Mouse (Mus musculus): ENCODE data around the gene Psmd3.
"Not testable (repeated sequence)": the region's sequence is repeated elsewhere in the genome, so short reads cannot be mapped to it uniquely, and the experiment has no call there.

Gene Psmd3

DNA sequence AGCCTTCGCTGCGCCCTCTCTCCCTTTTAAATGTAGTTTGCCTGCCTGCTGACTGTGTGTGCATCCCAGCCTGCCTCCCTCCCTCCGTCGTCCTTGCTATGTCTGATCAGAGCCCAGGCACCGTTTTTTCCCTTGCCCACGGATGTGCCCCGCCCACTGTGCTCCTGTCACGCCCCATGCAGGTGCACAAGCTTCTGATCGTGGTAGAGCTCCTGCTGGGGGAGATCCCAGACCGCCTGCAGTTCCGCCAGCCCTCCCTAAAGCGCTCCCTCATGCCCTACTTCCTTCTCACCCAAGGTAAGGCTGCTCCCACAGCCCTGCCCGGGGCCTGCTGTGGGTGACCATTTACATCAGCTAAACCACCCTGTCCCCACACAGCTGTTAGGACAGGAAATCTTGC, 10.8 kb downstream of the Psmd3 start:
- DNase-seq = peak; percentile 92

GRCm38 (mm10) chr11:98693746-98694145, 11.4 kb downstream of the Psmd3 start:
- DNase-seq = peak; percentile 90

GRCm38 (mm10) chr11:98694301-98694700, 11.9 kb downstream of the Psmd3 start:
- peak; percentile 83 for DNase-seq

DNA sequence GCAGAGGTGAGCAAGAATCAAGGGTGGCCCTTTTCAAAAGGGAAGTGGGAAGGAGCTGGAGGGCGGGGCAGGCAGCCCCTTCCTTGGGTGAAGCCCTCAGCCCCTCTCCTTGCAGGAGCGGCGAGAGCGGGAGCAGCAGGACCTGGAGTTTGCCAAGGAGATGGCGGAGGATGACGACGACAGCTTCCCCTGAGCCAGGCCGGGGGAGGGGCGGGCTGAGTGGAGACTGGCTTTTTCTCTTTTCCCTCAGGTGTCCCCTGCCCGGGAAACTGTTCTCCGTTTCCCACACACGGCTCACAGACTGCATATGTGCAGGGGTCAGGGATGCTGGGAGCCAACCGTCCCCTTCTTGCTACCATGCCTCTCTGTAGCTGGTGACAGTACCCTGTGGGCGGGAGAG, 13.1 kb downstream of the Psmd3 start:
- no peak for DNase-seq

- DNase-seq = no peak
Measured at GRCm38 (mm10) chr11:98696454-98697216, 14.3 kb downstream of the Psmd3 start.

DNA sequence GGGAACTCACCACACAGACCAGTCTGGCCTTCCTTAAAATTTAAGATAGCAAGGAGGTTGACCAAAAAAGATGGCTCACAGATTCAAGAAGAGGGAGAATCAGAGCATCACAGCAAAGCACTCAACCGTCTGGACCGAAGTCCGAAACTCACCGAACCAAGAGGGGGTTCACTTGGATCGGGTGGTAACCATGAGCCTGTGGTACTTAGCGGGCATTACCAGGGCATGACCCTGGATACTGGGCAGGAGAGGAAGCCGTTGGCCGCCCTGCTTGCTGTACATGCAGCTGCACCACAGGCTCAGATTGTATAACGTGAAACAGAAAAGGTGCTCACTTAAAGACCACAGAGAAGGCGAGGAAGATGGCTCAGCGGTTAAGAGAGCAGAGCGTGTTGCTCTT, 14.9 kb downstream of the Psmd3 start:
- DNase-seq = peak; percentile 84

- DNase-seq = peak; percentile 92
Measured at GRCm38 (mm10) chr11:98698849-98699640, 16.7 kb downstream of the Psmd3 start.

DNA sequence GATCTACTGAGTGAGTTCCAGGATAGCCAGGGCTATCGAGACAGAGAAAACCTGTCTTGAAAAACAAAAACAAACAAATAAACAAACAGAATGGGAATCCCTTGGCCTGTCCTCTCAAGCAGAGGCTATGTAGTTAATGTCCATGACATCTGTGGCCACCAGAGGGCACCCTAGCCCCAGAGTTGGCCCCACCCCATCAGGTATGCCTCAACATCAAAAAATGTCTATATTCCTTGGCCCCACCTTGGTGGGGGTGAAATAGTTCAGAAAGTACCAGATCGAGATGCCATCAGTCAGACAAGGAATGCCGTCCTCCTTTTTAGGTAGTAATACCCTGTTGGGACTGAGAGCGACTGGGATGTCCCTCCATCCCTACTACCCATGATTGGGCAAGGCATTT, 17.6 kb downstream of the Psmd3 start:
- peak; percentile 97 for DNase-seq

DNA sequence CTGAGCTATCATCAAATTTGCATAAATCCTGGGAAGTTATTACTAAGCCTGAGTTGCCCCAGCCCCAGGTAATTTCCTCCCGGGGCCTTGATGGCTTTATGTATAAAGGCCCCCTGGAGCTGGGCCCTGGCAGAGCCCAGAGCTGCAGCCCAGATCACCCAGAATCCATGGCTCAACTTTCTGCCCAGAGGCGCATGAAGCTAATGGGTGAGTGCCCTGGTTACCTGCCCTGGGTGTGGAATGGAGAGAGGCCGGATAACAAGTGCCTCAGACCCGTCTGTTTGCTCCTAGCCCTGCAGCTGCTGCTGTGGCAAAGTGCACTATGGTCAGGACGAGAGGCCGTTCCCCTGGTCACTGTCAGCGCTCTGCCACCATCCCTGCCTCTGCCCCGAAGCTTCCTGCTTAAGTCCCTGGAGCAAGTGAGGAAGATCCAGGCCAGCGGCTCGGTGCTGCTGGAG, 18.9 kb downstream of the Psmd3 start, which contains the start of gene Csf3:
TSS of gene Csf3 (plus strand) at position 51 of the 458 bp plus-strand sequence.
- DNase-seq = peak; percentile 91

DNA sequence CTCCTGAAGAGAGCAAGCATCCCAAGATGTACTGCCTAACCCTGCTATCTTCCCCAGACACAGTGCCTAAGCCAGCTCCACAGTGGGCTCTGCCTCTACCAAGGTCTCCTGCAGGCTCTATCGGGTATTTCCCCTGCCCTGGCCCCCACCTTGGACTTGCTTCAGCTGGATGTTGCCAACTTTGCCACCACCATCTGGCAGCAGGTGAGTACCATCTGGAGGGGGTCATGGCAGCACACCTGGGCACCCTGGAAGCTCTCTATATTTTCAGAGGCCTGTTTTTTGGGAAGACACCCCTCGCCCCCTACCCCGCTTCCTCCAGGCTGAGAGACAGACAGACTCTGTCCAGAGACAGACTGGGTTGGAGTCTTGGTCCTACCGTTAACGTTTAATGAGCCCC, 20.0 kb downstream of the Psmd3 start:
- DNase-seq = peak; percentile 84

- DNase-seq = no peak
Measured at GRCm38 (mm10) chr11:98705021-98705420, 22.7 kb downstream of the Psmd3 start.

- peak; percentile 98 for DNase-seq
Measured at GRCm38 (mm10) chr11:98707401-98708281, 25.3 kb downstream of the Psmd3 start.

- DNase-seq = peak; percentile 98
Measured at GRCm38 (mm10) chr11:98708282-98708956, 26.1 kb downstream of the Psmd3 start.

- peak; percentile 97 for DNase-seq
Measured at GRCm38 (mm10) chr11:98709001-98709741, 26.8 kb downstream of the Psmd3 start.

DNA sequence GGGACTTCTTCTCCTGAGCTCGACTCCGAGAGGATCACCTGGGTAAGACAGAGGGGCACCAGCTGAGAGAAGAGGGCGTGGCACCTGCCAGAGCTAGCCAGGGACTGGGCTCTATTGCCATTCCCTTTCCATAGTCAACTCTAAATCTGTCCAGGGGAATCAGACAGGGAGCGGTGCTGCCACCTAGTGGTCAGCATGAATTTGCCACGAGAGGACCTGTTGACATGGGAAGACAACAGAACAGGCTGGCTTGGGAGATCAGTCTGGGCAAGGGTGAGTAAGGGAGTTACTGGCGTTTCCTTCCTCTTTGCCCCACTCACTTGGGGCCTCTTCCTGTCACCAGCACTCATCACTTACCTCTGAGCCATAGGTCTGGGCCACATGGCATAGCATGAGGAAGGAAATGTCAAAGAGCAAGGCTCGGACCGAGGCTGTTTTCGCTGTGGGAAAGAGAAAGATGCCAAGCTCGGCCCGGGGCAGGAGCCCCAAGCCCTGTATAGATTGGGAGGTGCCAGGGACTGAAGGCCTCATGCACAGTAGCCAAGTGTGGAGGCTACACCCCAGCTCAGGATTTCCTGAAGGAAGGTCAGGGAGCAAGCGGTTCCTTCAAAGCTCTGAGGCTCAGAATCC, 28.2 kb downstream of the Psmd3 start:
- peak; percentile 98 for DNase-seq

GRCm38 (mm10) chr11:98711046-98711434, 28.7 kb downstream of the Psmd3 start:
- peak; percentile 93 for DNase-seq

- not testable (repeated sequence) for DNase-seq
Measured at GRCm38 (mm10) chr11:98712009-98712408, 29.7 kb downstream of the Psmd3 start.

GRCm38 (mm10) chr11:98713703-98714102, 31.3 kb downstream of the Psmd3 start:
- DNase-seq = no peak

DNA sequence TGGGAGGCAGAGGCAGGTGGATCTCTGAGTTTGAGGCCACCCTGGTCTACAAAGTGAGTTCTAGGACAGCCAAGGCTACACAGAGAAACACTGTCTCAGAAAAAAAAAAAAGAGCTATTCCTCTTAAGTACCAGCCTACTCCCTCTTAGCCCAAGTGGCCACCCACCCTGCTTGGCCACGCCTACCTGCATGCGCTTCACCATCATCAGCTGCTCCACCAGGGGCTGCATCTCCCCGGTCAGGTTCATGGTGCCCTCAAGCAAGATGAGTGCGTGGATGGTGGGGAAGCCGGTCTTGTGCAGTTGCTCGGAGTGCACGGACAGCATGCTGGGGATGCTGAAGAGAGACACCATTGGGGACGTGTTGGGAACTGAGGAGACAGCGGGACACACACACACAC, 33.6 kb downstream of the Psmd3 start:
- DNase-seq = no peak

DNA sequence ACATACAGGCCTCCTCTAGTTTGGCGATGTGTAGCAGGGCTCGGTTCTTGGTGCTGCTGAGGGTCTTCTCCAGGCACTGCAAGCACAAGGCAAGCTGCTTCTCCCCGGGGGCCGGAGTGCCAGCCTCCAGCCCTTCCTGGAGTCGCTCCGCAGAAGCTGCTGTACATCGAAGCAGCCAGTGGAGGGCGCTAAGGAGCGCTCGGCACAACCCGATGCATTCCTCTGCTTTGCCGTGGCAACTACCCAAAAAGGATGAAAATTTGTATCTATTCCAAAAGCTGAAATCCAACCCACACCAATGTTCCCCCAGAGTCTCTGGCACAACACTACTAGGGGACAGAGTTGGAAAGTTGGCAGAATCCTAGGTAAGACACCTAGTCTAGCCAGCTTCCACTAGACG, 35.5 kb downstream of the Psmd3 start:
- DNase-seq = peak; percentile 96

DNA sequence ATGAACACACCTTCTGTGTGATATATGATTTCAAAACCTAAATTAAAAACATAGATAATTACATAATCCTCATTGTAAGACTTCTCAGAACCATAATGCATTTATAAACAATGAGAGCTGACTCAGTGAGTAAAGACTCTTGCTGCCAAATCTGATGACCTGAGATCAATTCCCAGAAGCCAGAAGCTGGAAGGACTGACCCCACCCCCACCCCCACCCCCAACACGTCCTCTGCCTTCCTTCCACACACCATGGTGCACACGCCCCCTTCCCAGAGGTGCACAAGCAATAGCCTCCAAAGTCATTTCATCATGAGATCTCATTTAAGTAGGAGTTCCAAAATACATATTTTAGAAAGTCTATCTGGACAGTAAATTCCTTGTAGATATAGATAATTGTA, 38.4 kb downstream of the Psmd3 start:
- DNase-seq = no peak
